Mouse (Mus musculus) testis, adult 2 months (tissue): ENCODE results near the gene Fcamr. TPM values are rescaled to one million over a fixed set of nuclear protein-coding genes. Genes with fewer than 3 reads are reported as not detected.

Experiments
- H3K27ac ChIP-seq: fragments of 200-500 bp; 2 replicates; pipeline ENCODE4 v1.5.1; 2012; ENCODE audit warnings: low read depth, low read length; ENCODE audit not compliant: control insufficient read depth, insufficient read depth
- H3K27me3 ChIP-seq: fragments of 200-500 bp; 2 replicates; pipeline ENCODE4 v1.6.1; 2012; ENCODE audit warnings: mild to moderate bottlenecking, low read length, moderate library complexity; ENCODE audit not compliant: control insufficient read depth, insufficient read depth
- H3K36me3 ChIP-seq: fragments of 200-500 bp; 2 replicates; pipeline ENCODE4 v1.6.1; 2012; ENCODE audit warnings: mild to moderate bottlenecking, low read length; ENCODE audit not compliant: control insufficient read depth, insufficient read depth
- H3K4me1 ChIP-seq: fragments of 200-500 bp; 2 replicates; pipeline ENCODE4 v1.6.1; 2012; ENCODE audit warnings: low read length; ENCODE audit not compliant: control insufficient read depth, insufficient read depth
- H3K4me3 ChIP-seq: fragments of 200-500 bp; 2 replicates; pipeline ENCODE4 v1.5.1; 2012; ENCODE audit warnings: low read depth, mild to moderate bottlenecking, low read length, moderate library complexity, mixed read lengths; ENCODE audit not compliant: control insufficient read depth
- CTCF ChIP-seq: fragments of 200-500 bp; IDR thresholded peaks from 2 replicates; pipeline ENCODE4 v1.5.1; 2012; ENCODE audit warnings: low read depth, mild to moderate bottlenecking, inconsistent platforms, low read length, moderate library complexity; ENCODE audit not compliant: control insufficient read depth, insufficient read depth, insufficient replicate concordance
- POLR2A ChIP-seq: fragments of 200-500 bp; IDR thresholded peaks from 2 replicates; pipeline ENCODE4 v1.6.1; 2012; ENCODE audit warnings: low read depth, mild to moderate bottlenecking, inconsistent platforms, low read length, moderate library complexity; ENCODE audit not compliant: control insufficient read depth
- polyA plus RNA-seq: library from polyadenylated mRNA; depleted of rRNA; stranded (reverse); fragments of >200 nt; gene quantifications from 2 replicates; pipeline ENCODE4 v1.2.3, GENCODE M21; 2012

Fcamr gene
- polyA plus RNA-seq, 1 experiment: 0.23 TPM

DNA sequence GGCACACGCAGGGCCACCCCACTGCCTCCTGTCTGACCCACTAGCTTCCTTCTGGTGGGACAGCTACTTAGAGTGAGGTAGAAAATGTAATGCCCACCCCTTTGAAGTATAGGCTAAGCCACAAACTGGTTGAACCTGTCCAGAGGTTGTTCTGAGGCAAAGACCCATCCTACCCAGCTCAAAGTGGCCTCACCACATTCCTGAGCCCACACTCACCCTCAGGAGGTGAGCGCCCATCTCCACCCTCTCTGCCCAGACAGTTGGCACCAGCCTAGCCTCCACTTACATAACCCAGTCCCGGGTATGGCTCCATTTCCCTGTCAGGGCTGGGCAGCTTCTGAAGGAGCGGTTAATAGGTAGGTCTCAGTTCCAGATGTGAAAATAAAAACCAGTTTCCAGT, 30.2 kb upstream of the Fcamr start:
- no peak overlapping the region for H3K4me3 ChIP-seq
- no peaks in the 10 kb centered on the region for H3K27me3 ChIP-seq
- H3K4me1 ChIP-seq: no peaks in the 10 kb centered on the region
- no peak overlapping the region for H3K27ac ChIP-seq
- TF ChIP-seq POLR2A (no peak), CTCF (no peak)
- H3K36me3 ChIP-seq: no peaks in the 10 kb centered on the region

DNA sequence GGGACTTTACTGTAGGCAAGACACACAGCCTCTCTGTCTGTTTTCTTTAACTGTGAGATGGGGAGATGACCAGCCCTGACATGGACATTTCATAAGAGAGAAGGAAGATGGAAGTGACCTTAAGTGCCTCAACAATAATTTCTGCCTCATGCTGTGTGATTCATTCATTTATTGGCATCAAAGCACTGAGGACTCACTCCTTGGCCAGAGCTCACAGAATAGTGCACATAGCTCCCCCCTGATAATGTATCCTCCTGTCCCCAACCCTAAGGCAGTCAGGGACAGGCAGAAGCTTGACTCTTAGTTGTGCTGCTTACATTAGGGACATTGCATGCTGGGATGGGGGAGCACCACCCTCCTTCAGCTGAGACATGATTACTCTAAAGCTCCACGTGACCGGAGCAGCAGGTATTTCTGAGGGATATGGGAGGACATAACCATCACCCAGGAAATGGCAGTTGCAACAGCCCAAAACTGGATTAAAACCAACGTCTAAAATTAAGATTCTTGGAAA, 29.7 kb upstream of the Fcamr start:
- Histone ChIP-seq H3K36me3 (no peaks in the 10 kb centered on the region), H3K4me1 (no peaks in the 10 kb centered on the region), H3K27me3 (no peaks in the 10 kb centered on the region), H3K4me3 (no peak overlapping the region), H3K27ac (no peak overlapping the region)
- TF ChIP-seq CTCF (no peak), POLR2A (no peak)

DNA sequence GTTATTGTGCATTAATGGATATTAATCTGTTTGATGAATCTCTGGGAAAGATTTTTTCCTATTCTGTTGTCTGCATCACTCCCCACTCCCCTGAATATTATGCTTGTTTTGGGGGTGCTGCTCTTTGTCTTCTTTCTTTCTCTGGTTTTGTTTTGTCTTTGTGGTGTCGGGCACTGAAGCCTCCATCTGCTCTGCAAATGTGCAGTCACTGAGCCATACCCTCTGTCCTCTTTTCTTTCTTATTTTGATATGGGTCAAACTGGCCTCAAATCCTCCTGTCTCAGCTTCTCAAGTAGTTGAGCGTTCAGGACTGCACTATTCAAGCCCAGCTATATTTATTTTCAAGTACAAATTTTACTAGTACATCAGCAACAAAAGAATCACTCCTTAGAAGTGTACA, 25.5 kb upstream of the Fcamr start:
- H3K4me3 ChIP-seq: no peak overlapping the region
- H3K27me3 ChIP-seq: no peaks in the 10 kb centered on the region
- no peak for TF ChIP-seq CTCF
- no peak for TF ChIP-seq POLR2A
- no peaks in the 10 kb centered on the region for H3K4me1 ChIP-seq
- H3K27ac ChIP-seq: no peak overlapping the region
- H3K36me3 ChIP-seq: no peaks in the 10 kb centered on the region

DNA sequence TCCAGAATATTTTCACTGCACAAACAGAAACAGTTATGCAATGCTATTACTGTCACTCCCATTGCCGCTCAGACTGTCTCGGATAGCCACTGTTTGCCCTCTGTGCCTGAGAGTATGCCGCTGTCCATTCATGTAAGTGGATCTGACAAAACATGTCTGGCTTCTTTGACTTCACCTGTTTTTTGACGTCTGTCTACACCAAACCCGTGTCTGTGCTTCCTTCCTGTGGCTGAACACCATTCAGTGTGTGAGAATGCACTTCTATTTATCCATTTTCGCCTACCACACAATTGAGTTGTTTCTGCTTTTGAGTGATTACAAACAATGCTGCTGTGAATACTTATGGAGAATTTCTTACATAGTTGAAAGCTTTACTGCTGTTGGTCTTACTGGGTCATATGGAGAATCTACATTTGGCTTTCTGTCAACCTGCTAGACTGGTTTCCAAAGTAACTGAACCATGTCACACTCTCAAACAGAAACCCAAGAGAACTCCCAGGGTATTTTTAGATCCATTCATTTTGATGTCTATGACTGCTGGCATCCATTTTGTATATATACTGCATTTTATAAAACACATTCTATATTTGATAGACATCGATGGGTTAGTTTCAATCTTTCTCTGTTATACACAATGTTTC, 24.9 kb upstream of the Fcamr start:
- Histone ChIP-seq H3K4me1 (no peaks in the 10 kb centered on the region), H3K4me3 (no peak overlapping the region), H3K27me3 (no peaks in the 10 kb centered on the region), H3K27ac (no peak overlapping the region), H3K36me3 (no peaks in the 10 kb centered on the region)
- TF ChIP-seq POLR2A (no peak), CTCF (no peak)

DNA sequence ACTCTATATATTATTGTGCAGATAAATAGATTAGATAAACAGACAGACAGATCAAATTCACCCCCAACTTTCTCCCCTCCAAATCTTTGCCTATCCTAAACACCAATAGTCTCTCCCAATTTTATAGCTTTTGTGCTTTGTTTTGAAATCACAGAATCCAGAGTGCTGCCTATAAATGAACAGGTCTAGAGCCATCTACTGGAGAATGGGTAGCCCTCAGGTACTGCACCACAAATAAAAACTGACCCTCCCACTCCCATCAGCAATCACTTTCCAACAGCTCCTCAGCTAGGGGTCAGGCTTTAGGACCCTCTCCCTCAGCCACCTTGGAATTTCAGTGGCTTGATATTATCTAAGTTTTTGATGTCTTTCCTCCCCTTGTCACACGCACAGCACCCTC, 24.1 kb upstream of the Fcamr start:
- no peaks in the 10 kb centered on the region for H3K4me1 ChIP-seq
- no peaks in the 10 kb centered on the region for H3K36me3 ChIP-seq
- TF ChIP-seq POLR2A (no peak), CTCF (no peak)
- H3K27ac ChIP-seq: no peak overlapping the region
- no peaks in the 10 kb centered on the region for H3K27me3 ChIP-seq
- H3K4me3 ChIP-seq: no peak overlapping the region

DNA sequence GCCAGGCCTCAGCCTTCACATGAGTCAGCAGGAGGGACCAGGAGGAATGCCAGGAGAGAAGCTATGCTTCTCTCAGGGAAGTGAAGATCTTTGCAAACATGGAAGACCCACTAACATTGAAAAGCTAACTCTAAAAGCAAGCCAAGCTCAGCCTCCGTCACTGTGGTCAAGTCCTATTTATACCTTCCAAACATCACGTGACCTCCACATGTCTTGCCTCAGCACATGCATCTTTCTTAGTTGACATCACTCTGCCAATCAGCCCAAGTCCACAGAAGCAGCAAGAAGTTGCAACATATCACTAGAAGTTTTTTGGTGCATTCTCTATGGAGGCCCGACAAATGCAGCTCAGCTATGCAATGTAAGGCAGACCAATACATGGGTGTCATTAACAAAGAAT, 20.8 kb upstream of the Fcamr start:
- TF ChIP-seq POLR2A (no peak), CTCF (no peak)
- Histone ChIP-seq H3K27me3 (no peaks in the 10 kb centered on the region), H3K4me1 (no peaks in the 10 kb centered on the region), H3K27ac (no peak overlapping the region), H3K4me3 (no peak overlapping the region), H3K36me3 (no peaks in the 10 kb centered on the region)

DNA sequence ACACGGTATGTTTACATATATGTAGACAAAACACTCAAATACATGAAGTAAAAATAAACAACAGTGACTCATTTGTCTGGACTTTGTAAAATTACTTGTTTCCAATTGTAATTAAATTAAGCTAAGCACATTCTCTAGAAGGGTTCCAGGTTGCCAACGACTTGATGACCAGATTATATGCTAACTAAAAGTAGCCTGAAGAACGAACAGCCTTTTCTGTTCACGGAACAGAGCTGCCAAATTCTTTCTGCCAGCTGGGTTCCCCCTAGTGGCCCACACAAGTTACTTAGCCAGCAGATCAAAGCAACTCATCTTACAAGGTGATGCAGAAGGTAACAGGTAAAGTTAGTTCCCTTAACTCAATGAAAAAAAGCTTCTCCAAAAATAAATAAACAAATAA, 16.6 kb upstream of the Fcamr start:
- TF ChIP-seq CTCF (no peak), POLR2A (no peak)

More for the DNA sequence above, 16.6 kb upstream of the Fcamr start:
- H3K36me3 ChIP-seq: no peaks in the 10 kb centered on the region
- H3K4me1 ChIP-seq: no peaks in the 10 kb centered on the region
- no peak overlapping the region for H3K27ac ChIP-seq
- no peaks in the 10 kb centered on the region for H3K27me3 ChIP-seq
- H3K4me3 ChIP-seq: no peak overlapping the region
